Mouse (Mus musculus) limb, embryonic 13.5 days (tissue): ENCODE data around the gene Fxyd2. TPM values are rescaled to one million over a fixed set of nuclear protein-coding genes. Genes with fewer than 3 reads are reported as not detected.

ENCODE experiments used
- ATAC-seq: fragments of 200-750 bp; cut with Nextera tagmentation; 2 replicates; pipeline ENCODE4 v1.8.0; 2017; ENCODE audit warnings: low read depth, moderate number of reproducible peaks, moderate TSS enrichment; ENCODE audit not compliant: low FRiP score
- H3K27ac ChIP-seq: fragments of 300-500 bp; sonication (generic); 2 replicates; pipeline ENCODE4 v1.5.1; 2015; ENCODE audit warnings: inconsistent platforms, mild to moderate bottlenecking, moderate library complexity
- H3K27me3 ChIP-seq: fragments of 300-500 bp; sonication (generic); 2 replicates; pipeline ENCODE4 v1.6.1; 2015; ENCODE audit warnings: mild to moderate bottlenecking, inconsistent platforms
- H3K36me3 ChIP-seq: fragments of 300-500 bp; sonication (generic); 2 replicates; pipeline ENCODE4 v1.6.1; 2015; ENCODE audit warnings: inconsistent platforms, mild to moderate bottlenecking, moderate library complexity
- H3K4me1 ChIP-seq: fragments of 300-500 bp; sonication (generic); 2 replicates; pipeline ENCODE4 v1.6.1; 2015; ENCODE audit warnings: inconsistent platforms
- H3K4me2 ChIP-seq: fragments of 300-500 bp; sonication (generic); replicated peaks from 2 replicates; pipeline ENCODE4 v1.6.1; 2015; ENCODE audit warnings: inconsistent platforms, mild to moderate bottlenecking, moderate library complexity
- H3K4me3 ChIP-seq: fragments of 300-500 bp; sonication (generic); 2 replicates; pipeline ENCODE4 v1.5.1; 2015; ENCODE audit warnings: moderate library complexity, mild to moderate bottlenecking, inconsistent platforms
- H3K9ac ChIP-seq: fragments of 300-500 bp; sonication (generic); 2 replicates; pipeline ENCODE4 v1.6.1; 2015; ENCODE audit warnings: mild to moderate bottlenecking, inconsistent platforms
- H3K9me3 ChIP-seq: fragments of 300-500 bp; sonication (generic); 2 replicates; pipeline ENCODE4 v1.6.1; 2016; ENCODE audit warnings: inconsistent platforms
- WGBS: fragments of 180-500 bp; shearing (Covaris S2); methylation state at CpG from one replicate; pipeline ENCODE4 v1.1.7; 2015; 5-methylcytosine and 5-hydroxymethylcytosine counted together
- polyA plus RNA-seq: library from polyadenylated mRNA; unstranded; fragments of >200 nt; fragmentation: Nextera tagmentation; extraction: Ambion mirVana; gene quantifications from 2 replicates; pipeline ENCODE4 v1.2.1, GENCODE M21; 2015

Fxyd2 gene
- polyA plus RNA-seq, 1 experiment from 2014 or later = 3.8 TPM

GRCm38 (mm10) chr9:45412700-45413477 is 13.4 kb downstream of the Fxyd2 start:
- no peak for ATAC-seq
- Histone ChIP-seq H3K9me3 (no peaks in the 10 kb centered on the region), H3K9ac (no peak overlapping the region), H3K27ac (no peak overlapping the region), H3K27me3 (peaks cover 20% of the 10 kb centered on the region; the same call in 1 of the 2 replicates), H3K4me3 (no peak overlapping the region), H3K4me1 (0 out of 2 replicates have a peak, but pooled peaks cover 6% of the 10 kb centered on the region), H3K4me2 (no peak overlapping the region), H3K36me3 (no peaks in the 10 kb centered on the region)
- 72% methylated on average over 4 of the region's 4 CpGs for WGBS

- no peak overlapping the region for H3K9ac ChIP-seq
- H3K9me3 ChIP-seq = no peaks in the 10 kb centered on the region
- H3K4me2 ChIP-seq = no peak overlapping the region
- no peak overlapping the region for H3K27ac ChIP-seq
- H3K27me3 ChIP-seq = peaks cover 23% of the 10 kb centered on the region; the same call in 1 of the 2 replicates
- ATAC-seq = no peak
- no peak overlapping the region for H3K4me3 ChIP-seq
- no peaks in the 10 kb centered on the region for H3K36me3 ChIP-seq
- H3K4me1 ChIP-seq = 0 out of 2 replicates have a peak, but pooled peaks cover 3% of the 10 kb centered on the region
- 59% methylated on average over 5 of the region's 5 CpGs for WGBS
These were observed 14.1 kb downstream of the Fxyd2 start for GRCm38 (mm10) chr9:45413478-45414140.

- no peak overlapping the region for H3K4me2 ChIP-seq
- no peaks in the 10 kb centered on the region for H3K9me3 ChIP-seq
- no peak for ATAC-seq
- 0 out of 2 replicates have a peak, but pooled peaks cover 3% of the 10 kb centered on the region for H3K4me1 ChIP-seq
- no peak overlapping the region for H3K4me3 ChIP-seq
- WGBS = 47% methylated on average over 4 of the region's 4 CpGs
- no peaks in the 10 kb centered on the region for H3K36me3 ChIP-seq
- no peak overlapping the region for H3K9ac ChIP-seq
- no peak overlapping the region for H3K27ac ChIP-seq
- H3K27me3 ChIP-seq = peaks cover 10% of the 10 kb centered on the region; the same call in 1 of the 2 replicates
These were observed 16.4 kb downstream of the Fxyd2 start for GRCm38 (mm10) chr9:45415912-45416311.

GRCm38 (mm10) chr9:45417245-45417644 is 17.8 kb downstream of the Fxyd2 start:
- H3K27ac ChIP-seq = no peak overlapping the region
- H3K9ac ChIP-seq = no peak overlapping the region
- 0 out of 2 replicates have a peak, but pooled peaks cover 3% of the 10 kb centered on the region for H3K4me1 ChIP-seq
- H3K4me2 ChIP-seq = peak overlapping the region; percentile 38
- H3K9me3 ChIP-seq = no peaks in the 10 kb centered on the region
- no peaks in the 10 kb centered on the region for H3K36me3 ChIP-seq
- no peak for ATAC-seq
- H3K4me3 ChIP-seq = no peak overlapping the region
- H3K27me3 ChIP-seq = peaks cover 6% of the 10 kb centered on the region; the same call in 1 of the 2 replicates
- WGBS = 22% methylated on average over 8 of the region's 8 CpGs

- Histone ChIP-seq H3K4me2 (no peak overlapping the region), H3K4me1 (0 out of 2 replicates have a peak, but pooled peaks cover 3% of the 10 kb centered on the region), H3K27me3 (peaks cover 8% of the 10 kb centered on the region), H3K27ac (no peak overlapping the region), H3K9ac (no peak overlapping the region), H3K36me3 (no peaks in the 10 kb centered on the region), H3K9me3 (no peaks in the 10 kb centered on the region), H3K4me3 (no peak overlapping the region)
- WGBS = 62% methylated on average over 8 of the region's 8 CpGs
- ATAC-seq = no peak
These were observed 18.8 kb downstream of the Fxyd2 start for GRCm38 (mm10) chr9:45418252-45418651.

GRCm38 (mm10) chr9:45421209-45421608 is 21.7 kb downstream of the Fxyd2 start:
- 0 out of 2 replicates have a peak, but pooled peaks cover 3% of the 10 kb centered on the region for H3K4me1 ChIP-seq
- no peak overlapping the region for H3K27ac ChIP-seq
- no peak for ATAC-seq
- H3K36me3 ChIP-seq = no peaks in the 10 kb centered on the region
- no peak overlapping the region for H3K4me3 ChIP-seq
- H3K4me2 ChIP-seq = no peak overlapping the region
- no peak overlapping the region for H3K9ac ChIP-seq
- WGBS = 64% methylated on average over 8 of the region's 8 CpGs
- H3K27me3 ChIP-seq = peaks cover 22% of the 10 kb centered on the region
- no peaks in the 10 kb centered on the region for H3K9me3 ChIP-seq

GRCm38 (mm10) chr9:45422761-45423298 is 23.4 kb downstream of the Fxyd2 start:
- Histone ChIP-seq H3K27me3 (peaks cover 37% of the 10 kb centered on the region), H3K9ac (no peak overlapping the region), H3K9me3 (no peaks in the 10 kb centered on the region), H3K4me2 (no peak overlapping the region), H3K36me3 (no peaks in the 10 kb centered on the region), H3K4me3 (no peak overlapping the region), H3K27ac (no peak overlapping the region), H3K4me1 (no peaks in the 10 kb centered on the region)
- ATAC-seq = no peak
- 79% methylated on average over 7 of the region's 7 CpGs for WGBS

GRCm38 (mm10) chr9:45426456-45426855 is 27.0 kb downstream of the Fxyd2 start, which contains the start of gene Dscaml1:
Gene Dscaml1 (plus strand): TSS chr9:45426628.
- Histone ChIP-seq H3K27me3 (peaks cover 63% of the 10 kb centered on the region), H3K36me3 (no peaks in the 10 kb centered on the region), H3K9ac (no peak within 1 kb of the TSS), H3K4me1 (peaks cover 15% of the 10 kb centered on the region), H3K4me3 (no peak within 1 kb of the TSS), H3K9me3 (no peaks in the 10 kb centered on the region), H3K4me2 (no peak within 1 kb of the TSS), H3K27ac (no peak within 1 kb of the TSS)
- 84% methylated on average over 4 of the region's 4 CpGs for WGBS
- ATAC-seq = no peak

- WGBS = 29% methylated on average over 5 of the region's 5 CpGs
- peaks cover 86% of the 10 kb centered on the region for H3K27me3 ChIP-seq
- H3K9ac ChIP-seq = no peak overlapping the region
- no peak overlapping the region for H3K27ac ChIP-seq
- no peak overlapping the region for H3K4me3 ChIP-seq
- no peaks in the 10 kb centered on the region for H3K9me3 ChIP-seq
- no peak for ATAC-seq
- H3K36me3 ChIP-seq = no peaks in the 10 kb centered on the region
- no peak overlapping the region for H3K4me2 ChIP-seq
- H3K4me1 ChIP-seq = peaks cover 22% of the 10 kb centered on the region
These were observed 29.9 kb downstream of the Fxyd2 start for GRCm38 (mm10) chr9:45429392-45429791.

- peaks cover 90% of the 10 kb centered on the region for H3K27me3 ChIP-seq
- no peak overlapping the region for H3K27ac ChIP-seq
- ATAC-seq = peak; percentile 44
These were observed 30.7 kb downstream of the Fxyd2 start for GRCm38 (mm10) chr9:45429951-45430697.

GRCm38 (mm10) chr9:45430698-45430959 is 31.2 kb downstream of the Fxyd2 start:
- WGBS = 0% methylated on average over 15 of the region's 17 CpGs
- H3K9ac ChIP-seq = peak overlapping the region; percentile 55
- no peak overlapping the region for H3K27ac ChIP-seq
- H3K36me3 ChIP-seq = no peaks in the 10 kb centered on the region
- peak overlapping the region; percentile 87 for H3K4me2 ChIP-seq
- peaks cover 90% of the 10 kb centered on the region for H3K27me3 ChIP-seq
- peaks cover 22% of the 10 kb centered on the region for H3K4me1 ChIP-seq
- H3K9me3 ChIP-seq = no peaks in the 10 kb centered on the region
- H3K4me3 ChIP-seq = peak overlapping the region; percentile 49
- peak; percentile 24; the same call in 1 of the 2 replicates for ATAC-seq

More at GRCm38 (mm10) chr9:45429951-45430697, 30.7 kb downstream of the Fxyd2 start:
- H3K36me3 ChIP-seq = no peaks in the 10 kb centered on the region
- 2% methylated on average over 51 of the region's 54 CpGs for WGBS
- H3K4me2 ChIP-seq = peak overlapping the region; percentile 87
- H3K4me1 ChIP-seq = peaks cover 22% of the 10 kb centered on the region
- H3K9me3 ChIP-seq = no peaks in the 10 kb centered on the region
- peak overlapping the region; percentile 55 for H3K9ac ChIP-seq
- peak overlapping the region; percentile 49 for H3K4me3 ChIP-seq
